Mouse (Mus musculus) embryonic facial prominence, embryonic 12.5 days (tissue): ENCODE measurements around the gene Tspoap1. TPM values are rescaled to one million over a fixed set of nuclear protein-coding genes. Genes with fewer than 3 reads are reported as not detected.

ENCODE experiments used
- ATAC-seq: fragments of 200-750 bp; cut with Nextera tagmentation; 2 replicates; pipeline ENCODE4 v1.8.0; 2017; ENCODE audit not compliant: insufficient number of reproducible peaks, insufficient read depth, low FRiP score, low TSS enrichment
- H3K27ac ChIP-seq: fragments of 300-500 bp; sonication (generic); 2 replicates; pipeline ENCODE4 v1.5.1; 2016; ENCODE audit warnings: mild to moderate bottlenecking
- H3K27me3 ChIP-seq: fragments of 300-500 bp; sonication (generic); 2 replicates; pipeline ENCODE4 v1.6.1; 2016; ENCODE audit warnings: mild to moderate bottlenecking, moderate library complexity
- H3K36me3 ChIP-seq: fragments of 300-500 bp; sonication (generic); 2 replicates; pipeline ENCODE4 v1.6.1; 2016; ENCODE audit warnings: mild to moderate bottlenecking
- H3K4me1 ChIP-seq: fragments of 300-500 bp; sonication (generic); 2 replicates; pipeline ENCODE4 v1.6.1; 2016
- H3K4me2 ChIP-seq: fragments of 300-500 bp; sonication (generic); replicated peaks from 2 replicates; pipeline ENCODE4 v1.6.1; 2016; ENCODE audit warnings: mild to moderate bottlenecking, moderate library complexity
- H3K4me3 ChIP-seq: fragments of 300-500 bp; sonication (generic); 2 replicates; pipeline ENCODE4 v1.5.1; 2016; ENCODE audit warnings: mild to moderate bottlenecking
- H3K9ac ChIP-seq: fragments of 300-500 bp; sonication (generic); 2 replicates; pipeline ENCODE4 v1.6.1; 2016; ENCODE audit warnings: mild to moderate bottlenecking, moderate library complexity
- H3K9me3 ChIP-seq: fragments of 300-500 bp; sonication (generic); 2 replicates; pipeline ENCODE4 v1.6.1; 2016; ENCODE audit warnings: mild to moderate bottlenecking, moderate library complexity
- WGBS: fragments of 180-500 bp; shearing (Covaris S2); methylation state at CpG from one replicate; pipeline ENCODE4 v1.1.7; 2016; 5-methylcytosine and 5-hydroxymethylcytosine counted together
- polyA plus RNA-seq: library from polyadenylated mRNA; unstranded; fragments of >200 nt; fragmentation: Nextera tagmentation; extraction: Ambion mirVana; gene quantifications from 2 replicates; pipeline ENCODE4 v1.2.1, GENCODE M21; 2016

Tspoap1 gene
- polyA plus RNA-seq, 1 experiment from 2014 or later = 5.1 TPM

DNA sequence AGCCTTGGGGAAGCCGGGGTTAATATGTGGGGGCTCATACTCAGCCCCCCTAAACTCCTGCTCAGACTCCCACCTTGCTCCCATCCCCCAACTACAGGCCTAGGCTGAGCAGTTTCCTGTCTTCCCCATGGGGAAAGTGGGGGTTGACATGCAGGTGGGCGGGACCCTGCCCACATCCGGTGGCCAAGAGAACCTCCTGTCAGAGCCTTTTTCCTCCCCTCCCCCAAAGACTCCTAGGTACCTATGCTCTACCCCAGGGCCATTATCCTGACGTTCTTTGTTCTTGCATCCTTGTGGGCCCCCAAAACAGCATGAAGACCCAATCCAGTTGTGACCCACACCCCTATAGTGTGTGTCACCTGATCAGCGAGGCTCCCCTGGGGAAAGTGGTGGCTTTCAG, 5.7 kb upstream of the Tspoap1 start:
- H3K4me1 ChIP-seq = peaks cover 5% of the 10 kb centered on the region; the same call in 1 of the 2 replicates
- peaks cover 4% of the 10 kb centered on the region for H3K27me3 ChIP-seq
- H3K27ac ChIP-seq = no peak overlapping the region
- 67% methylated on average over 5 of the region's 5 CpGs for WGBS
- no peak overlapping the region for H3K4me2 ChIP-seq
- H3K4me3 ChIP-seq = no peak overlapping the region
- H3K36me3 ChIP-seq = no peaks in the 10 kb centered on the region
- no peak overlapping the region for H3K9ac ChIP-seq
- ATAC-seq = no peak
- no peaks in the 10 kb centered on the region for H3K9me3 ChIP-seq

- no peak for ATAC-seq
- 75% methylated on average over 17 of the region's 17 CpGs for WGBS
- H3K4me2 ChIP-seq = no peak overlapping the region
- H3K9ac ChIP-seq = no peak overlapping the region
- no peaks in the 10 kb centered on the region for H3K9me3 ChIP-seq
- peaks cover 13% of the 10 kb centered on the region for H3K27me3 ChIP-seq
- no peak overlapping the region for H3K4me3 ChIP-seq
- H3K4me1 ChIP-seq = peaks cover 10% of the 10 kb centered on the region; the same call in 1 of the 2 replicates
- no peaks in the 10 kb centered on the region for H3K36me3 ChIP-seq
- no peak overlapping the region for H3K27ac ChIP-seq
Measured at GRCm38 (mm10) chr11:87755360-87756017, 4.9 kb upstream of the Tspoap1 start.

DNA sequence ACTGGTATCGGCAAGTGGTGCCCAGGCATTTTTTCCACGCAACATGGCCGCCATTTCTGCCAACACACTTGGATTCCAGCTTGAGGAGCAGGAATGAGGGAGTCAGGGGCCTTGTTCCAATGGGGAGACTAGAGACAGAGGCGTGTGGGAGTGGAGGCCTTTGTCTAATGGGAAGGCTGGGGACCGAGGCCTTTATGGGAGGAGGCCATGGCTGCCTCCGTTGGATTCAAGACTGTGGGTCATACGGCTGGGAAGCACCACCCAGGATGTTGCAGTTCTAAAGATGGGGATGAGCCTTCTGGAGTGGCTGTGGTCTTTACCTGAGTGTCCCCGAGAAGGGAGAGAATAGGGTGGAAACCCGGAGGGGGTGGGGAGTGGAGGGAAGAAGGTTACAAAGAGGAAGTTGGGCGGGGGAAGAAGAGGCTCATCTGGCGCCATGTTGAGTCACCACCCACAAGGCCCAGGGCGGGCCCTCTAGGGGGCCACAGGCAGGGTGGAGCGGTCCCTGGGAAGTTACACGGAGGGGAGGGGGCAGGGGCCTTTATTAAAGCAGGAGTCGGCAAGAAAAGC, 4.0 kb upstream of the Tspoap1 start:
- Histone ChIP-seq H3K36me3 (no peaks in the 10 kb centered on the region), H3K9me3 (no peaks in the 10 kb centered on the region), H3K4me3 (no peak overlapping the region), H3K4me1 (peaks cover 11% of the 10 kb centered on the region; the same call in 1 of the 2 replicates), H3K27ac (no peak overlapping the region; the same call in 1 of the 2 replicates), H3K4me2 (no peak overlapping the region), H3K9ac (no peak overlapping the region), H3K27me3 (peaks cover 22% of the 10 kb centered on the region)
- WGBS = 85% methylated on average over 15 of the region's 15 CpGs
- ATAC-seq = no peak

DNA sequence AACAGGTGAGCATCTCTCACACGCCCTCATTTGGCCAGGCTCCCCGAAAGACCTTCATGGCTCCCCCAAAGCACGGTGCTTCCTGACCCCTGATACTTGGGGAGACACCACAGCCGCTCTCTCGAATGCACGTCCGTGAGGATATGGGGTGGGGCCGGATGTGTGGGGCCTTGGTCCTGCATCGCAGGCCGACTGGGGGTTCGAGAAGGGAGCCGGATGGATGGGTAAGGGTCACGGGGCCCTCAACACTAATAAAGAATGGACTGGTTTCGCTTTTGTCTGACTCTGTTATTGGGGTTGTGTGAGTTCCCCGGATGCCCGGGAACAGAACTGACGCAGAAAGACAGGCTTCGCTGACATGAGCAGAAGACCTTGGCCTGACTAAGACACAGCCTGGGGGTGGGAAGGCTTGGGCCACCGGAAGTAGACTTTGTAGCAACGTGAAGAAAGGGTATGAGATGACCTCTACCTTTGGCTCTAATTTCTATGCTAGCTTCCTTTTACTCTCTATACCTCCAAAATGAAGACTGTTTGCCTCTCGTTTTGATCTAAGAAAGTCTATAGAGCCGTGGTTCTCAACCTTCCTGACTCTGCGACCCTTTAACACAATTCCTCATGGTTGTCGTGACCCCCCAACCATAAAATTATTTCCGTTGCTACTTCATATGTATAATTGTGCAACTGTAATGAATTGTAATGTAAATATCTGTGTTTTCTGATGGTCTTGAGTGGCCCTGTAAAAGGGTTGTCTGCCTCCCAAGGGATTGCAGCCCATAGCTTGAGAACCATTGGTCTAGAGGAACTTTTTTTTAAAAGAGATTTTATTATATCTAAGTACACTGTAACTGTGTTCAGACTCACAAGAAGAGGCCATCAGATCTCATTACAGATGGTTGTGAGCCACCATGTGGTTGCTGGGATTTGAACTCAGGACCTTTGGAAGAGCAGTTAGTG, 3.1 kb upstream of the Tspoap1 start:
- ATAC-seq = no peak
- Histone ChIP-seq H3K9me3 (no peaks in the 10 kb centered on the region), H3K27me3 (peaks cover 31% of the 10 kb centered on the region), H3K4me1 (peaks cover 11% of the 10 kb centered on the region; the same call in 1 of the 2 replicates), H3K4me2 (no peak overlapping the region), H3K36me3 (no peaks in the 10 kb centered on the region), H3K9ac (no peak overlapping the region), H3K27ac (no peak overlapping the region), H3K4me3 (no peak overlapping the region)
- 87% methylated on average over 25 of the region's 25 CpGs for WGBS

DNA sequence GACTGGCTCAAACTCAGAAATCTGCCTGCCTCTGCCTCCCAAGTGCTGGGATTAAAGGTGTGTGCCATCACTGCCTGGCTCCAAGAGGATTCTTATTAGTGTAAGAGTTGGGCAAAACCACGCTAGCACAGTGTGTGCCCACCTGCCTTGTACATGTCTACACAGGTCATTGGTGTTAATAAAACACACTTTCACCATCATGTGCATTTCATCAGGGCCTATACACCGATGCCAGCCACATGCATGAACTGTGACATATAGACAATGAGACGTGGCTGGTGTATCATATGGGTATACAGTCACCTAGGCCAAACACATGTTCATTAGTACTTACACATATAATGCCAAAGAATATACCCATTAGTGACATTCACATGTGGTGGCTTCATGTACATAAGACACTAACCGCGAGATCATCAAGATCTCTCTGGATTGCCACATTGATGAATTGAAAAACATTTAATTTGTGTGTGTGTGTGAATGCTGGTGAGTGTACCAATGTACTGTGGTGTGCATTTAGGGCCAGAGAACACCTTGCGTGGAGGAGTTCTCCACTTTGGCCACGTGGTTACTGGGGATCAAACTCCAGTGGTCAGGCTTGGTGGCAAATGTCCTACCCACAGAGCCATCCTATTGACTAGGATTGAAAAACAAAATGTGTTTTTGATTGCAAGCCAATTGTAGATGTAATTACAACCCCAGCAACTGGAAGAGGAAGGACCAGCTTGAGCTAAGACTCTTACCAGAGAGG, 2.0 kb upstream of the Tspoap1 start:
- H3K9me3 ChIP-seq = no peaks in the 10 kb centered on the region
- no peak overlapping the region for H3K27ac ChIP-seq
- no peak overlapping the region for H3K4me2 ChIP-seq
- no peak overlapping the region for H3K9ac ChIP-seq
- no peak overlapping the region for H3K4me3 ChIP-seq
- H3K27me3 ChIP-seq = peaks cover 42% of the 10 kb centered on the region
- ATAC-seq = no peak
- H3K36me3 ChIP-seq = no peaks in the 10 kb centered on the region
- 80% methylated on average over 7 of the region's 7 CpGs for WGBS
- H3K4me1 ChIP-seq = peaks cover 12% of the 10 kb centered on the region

- no peaks in the 10 kb centered on the region for H3K36me3 ChIP-seq
- no peak overlapping the region for H3K4me2 ChIP-seq
- H3K27ac ChIP-seq = no peak overlapping the region
- H3K4me1 ChIP-seq = peaks cover 20% of the 10 kb centered on the region
- H3K9me3 ChIP-seq = no peaks in the 10 kb centered on the region
- H3K9ac ChIP-seq = no peak overlapping the region
- H3K4me3 ChIP-seq = no peak overlapping the region
- WGBS = 76% methylated on average over 4 of the region's 4 CpGs
- ATAC-seq = no peak
- peaks cover 49% of the 10 kb centered on the region for H3K27me3 ChIP-seq
Measured at GRCm38 (mm10) chr11:87758957-87759608, 1.3 kb upstream of the Tspoap1 start.

- Histone ChIP-seq H3K27me3 (peaks cover 54% of the 10 kb centered on the region), H3K27ac (no peak overlapping the region), H3K9ac (no peak overlapping the region), H3K9me3 (no peaks in the 10 kb centered on the region), H3K4me3 (no peak overlapping the region), H3K4me1 (peaks cover 20% of the 10 kb centered on the region), H3K4me2 (no peak overlapping the region), H3K36me3 (no peaks in the 10 kb centered on the region)
- ATAC-seq = no peak
- 4% methylated on average over 3 of the region's 3 CpGs for WGBS
Measured at GRCm38 (mm10) chr11:87759609-87760005, 734 bp upstream of the Tspoap1 start.

DNA sequence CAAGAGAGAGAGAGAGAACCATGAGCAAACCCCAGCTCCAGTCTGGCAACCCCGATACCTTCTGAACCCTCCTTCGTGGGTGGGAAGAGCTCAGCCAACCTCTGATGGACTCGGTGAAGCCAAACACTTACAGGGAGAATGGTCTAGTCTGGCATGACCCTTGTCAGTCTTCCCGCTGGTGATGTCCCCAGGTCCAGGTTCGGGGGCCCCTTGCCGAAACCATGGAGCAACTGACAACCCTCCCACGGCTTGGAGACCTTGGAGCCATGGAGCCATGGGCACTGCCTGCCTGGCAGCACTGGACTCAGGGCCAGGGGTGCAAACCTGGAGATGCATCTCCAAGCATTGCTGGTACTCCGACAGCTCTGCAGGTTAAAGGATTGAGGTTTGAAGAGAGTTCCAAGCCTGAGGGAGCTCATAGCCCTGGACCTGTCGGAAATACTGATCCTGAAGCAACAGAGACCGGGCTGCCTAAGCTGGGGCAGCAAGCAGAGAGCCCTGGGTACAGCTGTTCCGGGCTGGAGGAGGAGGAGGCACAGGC, 910 bp downstream of the Tspoap1 start:
- Histone ChIP-seq H3K27me3 (peaks cover 71% of the 10 kb centered on the region), H3K4me3 (no peak overlapping the region), H3K27ac (no peak overlapping the region), H3K4me2 (no peak overlapping the region), H3K9me3 (no peaks in the 10 kb centered on the region), H3K9ac (no peak overlapping the region), H3K36me3 (no peaks in the 10 kb centered on the region), H3K4me1 (peaks cover 19% of the 10 kb centered on the region)
- ATAC-seq = no peak
- 63% methylated on average over 11 of the region's 11 CpGs for WGBS

DNA sequence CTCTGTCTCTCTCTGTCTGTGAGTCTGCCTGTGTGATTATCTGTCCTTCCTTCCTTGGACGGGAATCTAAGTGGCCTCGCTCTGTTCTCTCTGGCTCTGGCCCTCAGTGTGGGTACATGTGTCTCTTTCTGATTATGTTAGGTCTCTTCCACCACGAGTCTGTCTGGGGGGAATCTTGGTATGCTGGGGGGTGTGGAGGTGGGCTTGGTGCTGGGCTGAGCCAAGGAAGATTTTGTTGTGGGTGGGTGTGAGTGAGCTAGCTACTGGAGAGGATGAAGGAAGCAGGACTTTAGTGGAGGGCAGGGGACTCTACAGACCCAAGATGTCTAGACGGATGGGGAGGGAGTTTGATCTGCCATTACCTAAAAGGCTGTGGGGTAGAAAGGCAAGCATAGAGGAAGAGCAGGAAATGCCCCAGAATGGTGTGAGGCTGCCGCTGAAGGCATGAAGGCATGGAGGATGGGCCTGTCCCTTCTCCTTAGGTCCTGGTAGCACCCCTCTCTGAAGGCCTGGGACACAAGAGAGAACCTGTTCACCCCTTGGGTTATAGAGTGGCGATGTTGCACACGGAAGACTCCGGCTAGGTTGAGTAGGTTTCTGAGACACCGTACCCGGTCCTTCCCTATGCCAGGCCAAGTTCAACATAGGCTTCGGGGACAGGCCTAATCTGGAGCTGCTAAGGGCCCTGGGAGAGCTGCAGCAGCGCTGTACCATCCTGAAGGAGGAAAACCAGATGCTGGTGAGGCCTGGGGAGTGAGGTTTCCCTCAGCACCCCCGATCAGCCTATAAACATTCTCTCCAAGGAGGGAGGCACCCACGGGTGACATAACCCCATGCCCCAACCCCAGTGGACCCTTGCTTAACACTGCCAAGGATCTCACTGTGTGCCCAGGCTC, 1.7 kb downstream of the Tspoap1 start:
- H3K27me3 ChIP-seq = peaks cover 79% of the 10 kb centered on the region
- no peaks in the 10 kb centered on the region for H3K36me3 ChIP-seq
- peaks cover 19% of the 10 kb centered on the region for H3K4me1 ChIP-seq
- H3K9ac ChIP-seq = no peak overlapping the region
- ATAC-seq = no peak
- no peak overlapping the region for H3K27ac ChIP-seq
- no peak overlapping the region for H3K4me3 ChIP-seq
- H3K4me2 ChIP-seq = no peak overlapping the region
- H3K9me3 ChIP-seq = no peaks in the 10 kb centered on the region
- WGBS = 73% methylated on average over 14 of the region's 14 CpGs

DNA sequence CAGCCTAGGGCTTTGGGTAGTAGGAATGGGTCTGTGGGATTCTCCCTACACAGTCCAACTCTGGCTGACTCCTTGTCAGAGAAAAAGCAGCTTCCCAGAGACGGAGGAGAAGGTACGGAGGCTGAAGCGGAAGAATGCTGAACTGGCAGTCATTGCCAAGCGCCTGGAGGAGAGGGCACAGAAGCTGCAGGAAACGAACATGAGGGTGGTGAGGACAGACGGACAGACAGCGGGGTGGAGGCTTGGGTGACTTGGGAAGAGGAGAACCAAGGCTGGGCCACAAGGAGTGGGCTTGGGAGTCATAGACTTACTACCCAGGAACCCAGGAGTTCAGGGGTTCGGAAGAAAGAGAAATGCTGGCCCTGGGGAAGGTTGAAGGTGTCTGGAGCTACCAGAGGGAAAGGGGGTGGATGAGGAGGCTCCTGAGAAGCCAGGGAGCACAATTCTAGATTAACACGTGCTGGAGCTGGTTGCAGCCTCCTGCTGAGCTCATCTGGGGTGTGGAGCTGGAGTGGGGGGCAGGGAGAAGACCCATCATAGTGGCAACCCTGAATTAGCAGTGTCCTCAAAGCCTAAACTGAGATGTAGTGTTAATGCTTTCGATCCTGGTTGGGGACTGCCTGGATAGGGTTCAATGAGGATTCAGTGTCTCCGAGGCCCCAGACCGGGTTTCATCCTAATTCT, 2.5 kb downstream of the Tspoap1 start:
- H3K4me2 ChIP-seq = peak overlapping the region; percentile 86
- no peak overlapping the region for H3K9ac ChIP-seq
- 37% methylated on average over 12 of the region's 12 CpGs for WGBS
- ATAC-seq = no peak
- H3K4me1 ChIP-seq = peaks cover 19% of the 10 kb centered on the region
- peaks cover 79% of the 10 kb centered on the region for H3K27me3 ChIP-seq
- H3K36me3 ChIP-seq = no peaks in the 10 kb centered on the region
- no peaks in the 10 kb centered on the region for H3K9me3 ChIP-seq
- peak overlapping the region; percentile 44; the same call in 1 of the 2 replicates for H3K4me3 ChIP-seq
- no peak overlapping the region for H3K27ac ChIP-seq
